Mouse (Mus musculus): ENCODE data around the gene Gm38431. TPM values are rescaled to one million over a fixed set of nuclear protein-coding genes. Genes with fewer than 3 reads are reported as not detected.
"Not testable (repeated sequence)": the region's sequence is repeated elsewhere in the genome, so short reads cannot be mapped to it uniquely, and the experiment has no call there.

Gm38431 gene
- total RNA-seq, 2 experiments from 2014 or later: 1.8 to 19.4 TPM

GRCm38 (mm10) chr9:21051578-21051977, 40.2 kb downstream of the Gm38431 start:
- ATAC-seq (replicated peaks; ENCODE audit: low FRiP score, poor library complexity, severe bottlenecking): peak; percentile 52

GRCm38 (mm10) chr9:21045235-21045634, 46.6 kb downstream of the Gm38431 start:
- ATAC-seq (replicated peaks; ENCODE audit: low FRiP score, poor library complexity, severe bottlenecking): no peak

GRCm38 (mm10) chr9:21044785-21045184, 47.0 kb downstream of the Gm38431 start:
- ATAC-seq (replicated peaks; ENCODE audit: low FRiP score, poor library complexity, severe bottlenecking): not testable (repeated sequence)

GRCm38 (mm10) chr9:21043563-21043962, 48.2 kb downstream of the Gm38431 start:
- no peak for ATAC-seq (replicated peaks; ENCODE audit: low FRiP score, poor library complexity, severe bottlenecking)

- no peak for ATAC-seq (replicated peaks; ENCODE audit: low FRiP score, poor library complexity, severe bottlenecking)
These were observed 50.5 kb downstream of the Gm38431 start for GRCm38 (mm10) chr9:21041308-21041707.

GRCm38 (mm10) chr9:21039779-21040178, 52.0 kb downstream of the Gm38431 start:
- ATAC-seq (replicated peaks; ENCODE audit: low FRiP score, poor library complexity, severe bottlenecking): peak; percentile 87

GRCm38 (mm10) chr9:21037481-21037891, 54.3 kb downstream of the Gm38431 start:
- ATAC-seq (replicated peaks; ENCODE audit: low FRiP score, poor library complexity, severe bottlenecking): no peak

GRCm38 (mm10) chr9:21036666-21037065, 55.1 kb downstream of the Gm38431 start:
- no peak for ATAC-seq (replicated peaks; ENCODE audit: low FRiP score, poor library complexity, severe bottlenecking)

- no peak for ATAC-seq (replicated peaks; ENCODE audit: low FRiP score, poor library complexity, severe bottlenecking)
These were observed 55.6 kb downstream of the Gm38431 start for GRCm38 (mm10) chr9:21036161-21036560.

GRCm38 (mm10) chr9:21035586-21035985, 56.2 kb downstream of the Gm38431 start:
- ATAC-seq (replicated peaks; ENCODE audit: low FRiP score, poor library complexity, severe bottlenecking): no peak

- no peak for ATAC-seq (replicated peaks; ENCODE audit: low FRiP score, poor library complexity, severe bottlenecking)
These were observed 57.2 kb downstream of the Gm38431 start for GRCm38 (mm10) chr9:21034481-21035085.

- peak; percentile 44 for ATAC-seq (replicated peaks; ENCODE audit: low FRiP score, poor library complexity, severe bottlenecking)
These were observed 58.7 kb downstream of the Gm38431 start for GRCm38 (mm10) chr9:21033136-21033535.

- ATAC-seq (replicated peaks; ENCODE audit: low FRiP score, poor library complexity, severe bottlenecking): no peak
These were observed 59.3 kb downstream of the Gm38431 start for GRCm38 (mm10) chr9:21032491-21032890.

GRCm38 (mm10) chr9:21031896-21032351, 59.9 kb downstream of the Gm38431 start, which contains the start of gene Icam5:
Icam5 (plus strand) TSS chr9:21032073.
- ATAC-seq (replicated peaks; ENCODE audit: low FRiP score, poor library complexity, severe bottlenecking): no peak

- ATAC-seq (replicated peaks; ENCODE audit: low FRiP score, poor library complexity, severe bottlenecking): peak; percentile 6
These were observed 60.4 kb downstream of the Gm38431 start for GRCm38 (mm10) chr9:21031251-21031895.

GRCm38 (mm10) chr9:21030781-21031250, 61.0 kb downstream of the Gm38431 start:
- peak; percentile 61 for ATAC-seq (replicated peaks; ENCODE audit: low FRiP score, poor library complexity, severe bottlenecking)

- ATAC-seq (replicated peaks; ENCODE audit: low FRiP score, poor library complexity, severe bottlenecking): 0 out of 2 replicates have a peak, but pooled peaks have one; percentile 5
These were observed 61.7 kb downstream of the Gm38431 start for GRCm38 (mm10) chr9:21030055-21030600.

GRCm38 (mm10) chr9:21029291-21030054, 62.3 kb downstream of the Gm38431 start, which contains the start of gene Icam4:
Icam4 (plus strand) TSS chr9:21029373.
- ATAC-seq (replicated peaks; ENCODE audit: low FRiP score, poor library complexity, severe bottlenecking): peak; percentile 61

GRCm38 (mm10) chr9:21028560-21029110, 63.2 kb downstream of the Gm38431 start:
- 0 out of 2 replicates have a peak, but pooled peaks have one; percentile 4 for ATAC-seq (replicated peaks; ENCODE audit: low FRiP score, poor library complexity, severe bottlenecking)
